8 mouse cellular contexts compared by ENCODE assay signal in the genomic region with DNA sequence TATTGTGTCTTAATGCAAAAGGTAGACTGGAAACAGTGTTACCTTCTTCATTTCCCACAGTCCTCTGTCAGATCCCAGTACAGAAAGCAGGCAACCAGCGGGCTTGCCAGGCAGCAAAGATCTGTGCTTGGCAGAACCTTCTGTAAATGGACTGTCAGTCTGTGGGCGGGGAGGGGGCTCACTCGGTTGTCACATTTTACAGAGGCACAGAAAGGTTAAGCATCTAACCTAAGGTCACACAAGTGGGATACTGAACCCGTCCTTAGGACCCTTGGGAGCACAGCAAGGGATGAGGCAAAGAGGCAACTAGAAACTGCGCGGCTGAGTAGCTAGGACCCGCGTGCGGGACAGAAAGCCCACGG. TPM values are rescaled to one million over a fixed set of nuclear protein-coding genes. Genes with fewer than 3 reads are reported as not detected.
DNase-seq lines count a peak whose midpoint lies in the region; ATAC-seq and TF ChIP-seq lines count a peak whose summit lies in the region.

No protein-coding gene starts in this region.

- no peak for TF ChIP-seq CTCF in lung, adult 2 months (IDR thresholded peaks at IDR 0.05; ENCODE audit: insufficient read depth, low read length)
- no peak for TF ChIP-seq CTCF in cortical plate, adult 2 months (IDR thresholded peaks at IDR 0.05; ENCODE audit: extremely low read depth, insufficient read depth, low read length)

- H3K4me1 ChIP-seq in lung, adult 2 months (ENCODE audit: control insufficient read depth, insufficient read depth, low read length) = peaks cover 30% of the 10 kb centered on the region
- H3K4me1 ChIP-seq in cortical plate, adult 2 months (ENCODE audit: control insufficient read depth, insufficient read depth, low read length) = peaks cover 29% of the 10 kb centered on the region
- H3K4me1 ChIP-seq in hindbrain, embryonic 12.5 days = peaks cover 60% of the 10 kb centered on the region

- intact Hi-C loops in left cerebral cortex, postnatal 10 days (cut with DNase I) = no loop called here

- H3K9ac ChIP-seq in hindbrain, embryonic 12.5 days = peak overlapping the region; percentile 99

- no peak for ATAC-seq in hindbrain, embryonic 12.5 days (ENCODE audit: low FRiP score)

- DNase-seq in lung, adult 2 months = no peak
- no peak for DNase-seq in lung, postnatal 36 days
- peak; percentile 30 for DNase-seq in lung, postnatal 14 days
- DNase-seq in spleen, adult 18-20 months = no peak
- no peak for DNase-seq in left cerebral cortex, postnatal 10 days (ENCODE audit: extremely low spot score in 1 of 2, low spot score in 2 of 2)
- no peak for DNase-seq in kidney, postnatal 10 days

- H3K27me3 ChIP-seq in hindbrain, embryonic 12.5 days = no peaks in the 10 kb centered on the region

- no peak for TF ChIP-seq POLR2A in lung, adult 2 months (IDR thresholded peaks at IDR 0.05; ENCODE audit: borderline replicate concordance, extremely low read depth, low read depth, low read length)
- no peak for TF ChIP-seq POLR2A in cortical plate, adult 2 months (IDR thresholded peaks at IDR 0.05; ENCODE audit: extremely low read depth, insufficient read depth, low read length)

- H3K9me3 ChIP-seq in hindbrain, embryonic 12.5 days (replicated peaks) = no peaks in the 10 kb centered on the region

- peak overlapping the region; percentile 87 for H3K4me3 ChIP-seq in lung, adult 2 months (replicated peaks; ENCODE audit: extremely low read depth, low read depth, low read length)
- H3K4me3 ChIP-seq in cortical plate, adult 2 months (ENCODE audit: insufficient read depth, low read length) = peak overlapping the region; percentile 80
- peak overlapping the region; percentile 96 for H3K4me3 ChIP-seq in hindbrain, embryonic 12.5 days

- H3K36me3 ChIP-seq in hindbrain, embryonic 12.5 days = no peaks in the 10 kb centered on the region

- peak overlapping the region; percentile 83 for H3K4me2 ChIP-seq in hindbrain, embryonic 12.5 days (replicated peaks)

- H3K27ac ChIP-seq in cortical plate, adult 2 months (ENCODE audit: insufficient read depth, low read length) = peak overlapping the region; percentile 80
- peak overlapping the region; percentile 94 for H3K27ac ChIP-seq in hindbrain, embryonic 12.5 days

- under 1% methylated on average over 10 of the region's 10 CpGs for WGBS in lung, adult 2 months
- WGBS in hindbrain, embryonic 12.5 days = 2% methylated on average over 10 of the region's 10 CpGs

RNA-seq across cellular contexts. Expression of a gene that starts 54.9 kb away (rescaled TPM):
- 174 and 258 TPM in 2 replicates for polyA plus RNA-seq in lung, adult 2 months (2012; rRNA removed)
- polyA plus RNA-seq in cortical plate, adult 2 months (2012; rRNA removed) = 46.3 and 47.7 TPM in 2 replicates
- 122 and 144 TPM in 2 replicates for polyA plus RNA-seq in hindbrain, embryonic 12.5 days (2016; fragmentation: Nextera tagmentation; extraction: Ambion mirVana)
- 10 to 100 TPM; 17.5 to 20.6 TPM for total RNA-seq in left cerebral cortex, postnatal 10 days (2021)
